Mouse (Mus musculus): ENCODE measurements around the gene Zik1. TPM values are rescaled to one million over a fixed set of nuclear protein-coding genes. Genes with fewer than 3 reads are reported as not detected.

The Zik1 gene
- polyA plus RNA-seq (2015; fragmentation: Nextera tagmentation; extraction: Ambion mirVana): 8.9 and 10.9 TPM in 2 replicates

DNA sequence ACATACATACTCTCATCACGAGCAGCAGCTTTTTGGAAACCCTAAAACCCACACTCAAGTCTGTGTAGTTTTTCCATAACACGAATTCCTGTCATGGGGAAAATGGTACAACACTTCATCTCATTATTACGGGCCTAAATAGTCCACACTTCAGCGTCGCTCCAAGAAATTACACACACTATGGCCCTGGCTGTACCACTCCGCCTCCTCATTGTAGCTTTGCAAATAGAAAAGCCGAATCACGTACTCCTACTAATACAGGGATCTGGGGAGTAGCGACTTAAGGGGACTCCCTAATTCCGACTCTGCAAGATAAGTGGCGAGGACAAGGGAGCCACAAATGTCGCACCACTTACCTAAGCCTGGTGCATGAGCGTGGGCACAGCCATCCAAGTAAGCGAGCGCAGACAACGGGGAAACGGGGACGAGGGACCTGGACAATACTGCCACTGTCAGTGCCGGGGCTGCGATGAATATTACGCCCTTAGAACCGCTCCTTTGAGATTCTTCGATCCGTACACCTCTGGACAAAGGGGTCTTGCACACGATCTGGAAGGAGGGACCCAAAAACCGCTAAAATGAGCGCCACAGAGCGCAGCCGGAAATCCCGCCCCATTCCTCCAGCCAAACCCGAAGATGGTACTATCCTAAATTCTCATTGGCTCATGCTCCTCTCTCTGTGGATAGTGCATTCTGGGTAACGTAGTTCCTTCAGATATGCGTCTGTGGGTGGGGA lies at the start of gene Zik1:
Gene Zik1 (minus strand): TSS at position 609 of the 736 bp plus-strand sequence.
- peak within 1 kb of the TSS; percentile 54 for H3K4me2 ChIP-seq
- peaks cover 22% of the 10 kb centered on the region for H3K36me3 ChIP-seq
- 1% methylated on average over 33 of the region's 33 CpGs for WGBS
- peaks cover 13% of the 10 kb centered on the region for H3K4me1 ChIP-seq
- peak within 1 kb of the TSS; percentile 60 for H3K4me3 ChIP-seq
- no peaks in the 10 kb centered on the region for H3K27me3 ChIP-seq
- peak; percentile 97 for ATAC-seq (ENCODE audit: insufficient number of reproducible peaks, low FRiP score, low TSS enrichment, low read depth)
- peak within 1 kb of the TSS; percentile 62 for H3K9ac ChIP-seq
- H3K27ac ChIP-seq: peak within 1 kb of the TSS; percentile 62; the same call in 1 of the 2 replicates
- no peaks in the 10 kb centered on the region for H3K9me3 ChIP-seq

DNA sequence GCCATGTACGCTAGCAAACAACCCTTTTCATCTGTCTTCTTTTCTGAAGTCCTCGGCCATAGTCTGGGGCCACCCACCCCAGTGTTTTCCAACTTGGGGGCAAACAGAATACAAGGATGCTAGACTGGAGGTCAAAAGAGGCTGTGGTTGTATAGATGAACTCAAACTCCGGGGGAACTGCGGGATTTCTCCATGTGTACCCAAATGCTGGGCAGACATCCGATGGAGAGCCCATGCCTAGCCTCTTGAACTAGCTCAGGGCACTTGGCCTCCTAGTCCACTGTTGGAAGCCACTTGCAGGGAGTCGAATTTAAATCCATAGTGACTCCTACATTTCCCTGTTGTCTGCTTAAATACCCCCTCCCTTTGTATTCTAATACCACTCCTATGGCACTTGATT lies 384 bp upstream of the Zik1 start:
- Histone ChIP-seq H3K4me1 (peaks cover 13% of the 10 kb centered on the region), H3K4me3 (peak overlapping the region; percentile 60), H3K27ac (no peak overlapping the region), H3K27me3 (no peaks in the 10 kb centered on the region), H3K36me3 (peaks cover 16% of the 10 kb centered on the region), H3K4me2 (peak overlapping the region; percentile 54), H3K9ac (no peak overlapping the region), H3K9me3 (no peaks in the 10 kb centered on the region)
- ATAC-seq (ENCODE audit: insufficient number of reproducible peaks, low FRiP score, low TSS enrichment, low read depth): 0 out of 2 replicates have a peak, but pooled peaks have one; percentile 3
- 30% methylated on average over 6 of the region's 6 CpGs for WGBS

GRCm38 (mm10) chr7:10480588-10481233 lies 14.5 kb downstream of the Zik1 start:
- Histone ChIP-seq H3K4me1 (no peaks in the 10 kb centered on the region), H3K4me2 (no peak overlapping the region), H3K9me3 (no peaks in the 10 kb centered on the region), H3K36me3 (no peaks in the 10 kb centered on the region), H3K27ac (no peak overlapping the region), H3K4me3 (peak overlapping the region; percentile 17), H3K27me3 (no peaks in the 10 kb centered on the region), H3K9ac (no peak overlapping the region)
- 64% methylated on average over 18 of the region's 18 CpGs for WGBS
- no peak for ATAC-seq (ENCODE audit: insufficient number of reproducible peaks, low FRiP score, low TSS enrichment, low read depth)

- H3K4me3 ChIP-seq: no peak overlapping the region
- no peaks in the 10 kb centered on the region for H3K4me1 ChIP-seq
- no peaks in the 10 kb centered on the region for H3K27me3 ChIP-seq
- ATAC-seq (ENCODE audit: insufficient number of reproducible peaks, low FRiP score, low TSS enrichment, low read depth): no peak
- H3K9ac ChIP-seq: no peak overlapping the region
- no peaks in the 10 kb centered on the region for H3K9me3 ChIP-seq
- no peaks in the 10 kb centered on the region for H3K36me3 ChIP-seq
- no peak overlapping the region for H3K27ac ChIP-seq
- no peak overlapping the region for H3K4me2 ChIP-seq
Measured at GRCm38 (mm10) chr7:10479813-10480212, 15.4 kb downstream of the Zik1 start.

- WGBS: 65% methylated on average over 3 of the region's 3 CpGs
- Histone ChIP-seq H3K9me3 (no peaks in the 10 kb centered on the region), H3K4me2 (no peak overlapping the region), H3K9ac (no peak overlapping the region), H3K27me3 (no peaks in the 10 kb centered on the region), H3K27ac (no peak overlapping the region), H3K4me1 (no peaks in the 10 kb centered on the region), H3K36me3 (no peaks in the 10 kb centered on the region), H3K4me3 (no peak overlapping the region)
- no peak for ATAC-seq (ENCODE audit: insufficient number of reproducible peaks, low FRiP score, low TSS enrichment, low read depth)
Measured at GRCm38 (mm10) chr7:10458166-10458565, 37.0 kb downstream of the Zik1 start.

DNA sequence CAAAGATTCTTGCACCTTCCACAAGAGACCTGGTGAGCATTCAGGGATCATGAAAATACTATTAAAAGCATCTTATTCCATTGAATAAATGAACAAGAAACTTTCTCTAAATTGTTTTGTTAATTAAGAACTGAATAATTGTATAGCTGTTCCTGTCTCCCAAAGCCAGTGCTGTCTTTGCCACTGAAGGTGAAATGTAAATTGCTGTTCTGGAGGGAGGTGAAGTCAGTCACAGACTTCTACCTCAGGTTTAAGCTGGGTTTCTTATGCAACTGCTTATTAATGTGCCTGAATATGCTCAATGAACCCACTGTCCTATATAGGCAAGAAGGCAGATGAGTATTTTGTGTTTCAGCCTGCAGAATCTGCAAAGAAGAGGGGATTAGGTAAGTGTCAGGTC lies 52.2 kb downstream of the Zik1 start, which contains the start of gene Vmn1r67:
Gene Vmn1r67 (plus strand): TSS at position 301 of the 400 bp plus-strand sequence.
- no peak within 1 kb of the TSS for H3K4me2 ChIP-seq
- no peak within 1 kb of the TSS for H3K27ac ChIP-seq
- ATAC-seq (ENCODE audit: insufficient number of reproducible peaks, low FRiP score, low TSS enrichment, low read depth): no peak
- H3K36me3 ChIP-seq: no peaks in the 10 kb centered on the region
- H3K9me3 ChIP-seq: no peaks in the 10 kb centered on the region
- H3K4me1 ChIP-seq: no peaks in the 10 kb centered on the region
- H3K4me3 ChIP-seq: no peak within 1 kb of the TSS
- no peak within 1 kb of the TSS for H3K9ac ChIP-seq
- no peaks in the 10 kb centered on the region for H3K27me3 ChIP-seq

Other genes with a start within 250 kb of the Zik1 start
- gene Vmn1r66, start 217.4 kb downstream of the Zik1 start, polyA plus RNA-seq (2015; fragmentation: Nextera tagmentation; extraction: Ambion mirVana): not detected in 2 replicates
- gene Vmn1r67, start 52.1 kb downstream of the Zik1 start, polyA plus RNA-seq (2015; fragmentation: Nextera tagmentation; extraction: Ambion mirVana): not detected in 2 replicates
- not detected in 2 replicates for gene Vmn1r68, start 63.1 kb upstream of the Zik1 start, polyA plus RNA-seq (2015; fragmentation: Nextera tagmentation; extraction: Ambion mirVana)
- not detected in 2 replicates for gene Vmn1r69, start 118.3 kb upstream of the Zik1 start, polyA plus RNA-seq (2015; fragmentation: Nextera tagmentation; extraction: Ambion mirVana)
- gene Vmn1r70, start 136.1 kb upstream of the Zik1 start, polyA plus RNA-seq (2015; fragmentation: Nextera tagmentation; extraction: Ambion mirVana): not detected in 2 replicates
- gene Nlrp4b, start 192.4 kb upstream of the Zik1 start, polyA plus RNA-seq (2015; fragmentation: Nextera tagmentation; extraction: Ambion mirVana): not detected in 2 replicates